Mouse (Mus musculus) cerebellum, postnatal 25 days (tissue): ENCODE data around the gene Sipa1l2.
"Not testable (repeated sequence)": the region's sequence is repeated elsewhere in the genome, so short reads cannot be mapped to it uniquely, and the experiment has no call there.

ENCODE experiments used
- DNase-seq, 2 experiments: peaks; one replicate each; pipeline ENCODE4 v3.0.0; 2021; ENCODE audit warnings: mixed read lengths in 2 of 2

The Sipa1l2 gene

GRCm38 (mm10) chr8:125533709-125534108 is 35.9 kb downstream of the Sipa1l2 start:
- DNase-seq: no peak

DNA sequence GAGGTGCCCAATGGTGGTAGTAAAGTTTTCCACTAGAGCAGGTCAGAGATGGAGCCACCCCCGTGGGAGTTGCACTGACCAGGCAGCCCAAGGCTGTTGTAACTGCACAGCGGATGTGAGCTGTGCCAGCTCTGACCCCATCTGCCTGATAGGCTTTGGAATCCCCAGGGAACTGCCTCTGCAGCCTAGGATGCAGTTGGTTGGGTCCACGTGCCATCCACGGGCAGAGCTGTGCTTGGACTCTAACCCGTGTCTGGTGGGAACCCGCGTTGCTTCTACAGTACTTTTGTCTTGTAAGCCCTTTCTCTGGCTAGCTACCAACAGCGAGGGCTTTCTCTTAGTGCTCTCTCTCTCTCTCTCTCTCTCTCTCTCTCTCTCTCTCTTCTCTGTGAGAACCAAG is 36.7 kb downstream of the Sipa1l2 start:
- no peak for DNase-seq

- DNase-seq: no peak
These were observed 37.4 kb downstream of the Sipa1l2 start for GRCm38 (mm10) chr8:125532177-125532576.

DNA sequence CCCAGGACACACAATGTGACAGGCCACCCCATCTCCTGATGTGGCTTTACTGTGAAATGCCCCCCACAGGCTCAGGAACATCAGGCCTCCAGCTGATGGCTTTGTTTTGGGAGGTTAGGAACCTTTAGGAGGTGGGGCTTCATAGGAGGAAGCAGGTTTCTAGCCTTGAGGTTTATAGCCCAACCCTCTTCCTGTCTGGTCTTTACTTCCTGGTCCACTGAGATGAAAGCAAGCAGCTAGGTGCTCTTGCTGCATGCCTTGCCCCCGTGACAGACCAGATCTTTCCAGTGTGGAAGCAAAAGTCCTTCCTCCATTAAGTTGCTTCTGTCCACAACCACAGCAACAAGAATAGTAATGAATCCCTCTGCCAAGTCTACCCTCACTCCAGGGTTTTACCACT is 38.0 kb downstream of the Sipa1l2 start:
- no peak for DNase-seq

DNA sequence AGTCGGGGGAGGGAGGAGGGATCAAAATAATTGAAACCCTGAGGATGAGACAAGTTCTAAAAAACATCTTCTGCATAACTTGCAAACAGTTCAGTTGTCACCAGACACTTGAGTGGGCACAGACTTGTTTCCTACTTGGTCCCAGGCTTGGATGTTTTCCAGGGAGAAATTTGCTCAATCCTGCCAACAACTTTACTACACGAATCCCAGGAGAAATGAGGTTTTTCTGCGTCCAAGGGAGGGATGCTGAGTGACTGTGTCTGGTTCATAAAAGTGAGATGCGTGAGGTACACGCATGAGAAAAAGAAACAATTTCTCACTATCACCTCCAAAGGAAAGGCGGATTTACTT is 38.5 kb downstream of the Sipa1l2 start:
- DNase-seq: no peak

DNA sequence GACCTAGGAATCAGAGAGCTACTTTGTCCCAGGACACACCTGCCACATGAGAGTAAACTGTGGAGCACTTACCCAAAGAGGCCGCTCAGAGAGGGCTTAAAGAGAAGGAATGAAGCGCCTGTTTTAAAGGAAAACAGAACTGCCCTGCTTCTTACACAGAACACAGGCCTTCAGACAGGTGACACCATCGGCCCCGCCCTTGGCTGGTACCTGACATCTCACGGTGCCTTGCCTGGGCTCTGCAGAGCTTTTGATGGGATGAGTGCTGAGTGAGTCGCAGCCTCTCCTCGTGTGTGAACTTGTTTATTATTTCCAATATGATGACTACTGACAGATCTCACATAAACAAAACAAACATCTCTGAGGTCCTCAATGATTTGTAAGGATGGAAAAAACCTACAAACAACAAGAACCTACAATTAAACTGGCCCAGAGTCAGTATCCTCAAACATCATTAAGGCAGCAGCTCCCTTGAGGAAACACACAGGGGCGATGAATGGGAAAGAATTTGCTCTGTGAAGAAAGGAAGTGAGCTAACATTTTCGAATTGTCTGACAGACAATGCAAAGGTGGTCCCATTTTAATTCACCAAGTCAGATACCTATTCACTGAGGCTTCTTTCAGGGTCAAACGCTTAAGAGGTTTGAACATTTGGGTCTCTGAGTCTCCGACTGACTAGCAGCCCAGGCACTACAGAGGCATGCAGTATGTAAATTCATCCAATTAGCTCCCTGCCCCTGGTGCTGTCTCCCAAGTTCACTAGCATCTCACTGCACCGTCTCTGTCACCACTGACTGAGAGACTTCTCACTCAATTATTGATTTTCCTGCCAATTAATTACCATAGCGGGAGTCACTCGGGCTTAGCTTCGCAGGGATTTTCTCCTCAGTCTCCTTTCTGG is 39.2 kb downstream of the Sipa1l2 start:
- DNase-seq: no peak

DNA sequence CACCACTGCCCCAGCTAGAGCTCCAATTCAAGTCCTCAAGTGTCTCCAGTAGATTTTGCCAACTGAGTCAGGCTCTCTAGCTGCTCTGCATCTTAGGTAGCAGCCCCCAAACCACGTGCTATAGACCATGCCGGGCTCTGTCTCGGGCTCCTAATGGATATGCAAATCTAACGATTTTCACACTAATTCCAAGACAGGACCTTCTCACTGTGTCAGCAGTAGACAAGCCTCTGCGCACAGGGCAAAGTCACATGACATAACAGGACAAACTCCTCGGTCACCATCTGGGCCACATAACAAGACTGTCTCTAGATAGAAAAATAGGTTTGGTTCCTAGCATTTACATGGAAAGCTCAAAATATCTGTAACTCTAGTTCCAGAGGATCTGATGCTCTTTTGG is 40.6 kb downstream of the Sipa1l2 start:
- DNase-seq: no peak

DNA sequence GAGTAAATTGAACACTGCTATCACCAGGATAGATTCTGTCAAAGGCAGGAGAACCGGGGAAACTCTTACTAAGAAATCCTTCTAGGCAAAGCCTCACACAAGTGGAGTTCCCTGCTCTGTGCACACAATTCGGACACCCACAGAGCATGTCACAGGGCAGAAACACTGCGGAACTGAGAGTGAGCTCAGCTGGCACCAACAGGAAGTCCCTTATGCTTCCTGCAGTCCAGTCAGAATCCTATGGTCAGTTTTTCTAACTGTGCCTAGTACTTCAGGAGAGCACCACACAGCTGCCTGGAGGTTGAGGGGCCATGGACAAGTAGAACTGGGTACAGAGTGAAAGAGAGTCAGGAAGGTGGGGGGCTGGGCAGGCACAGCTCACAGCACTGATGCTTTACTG is 41.7 kb downstream of the Sipa1l2 start:
- no peak for DNase-seq

DNA sequence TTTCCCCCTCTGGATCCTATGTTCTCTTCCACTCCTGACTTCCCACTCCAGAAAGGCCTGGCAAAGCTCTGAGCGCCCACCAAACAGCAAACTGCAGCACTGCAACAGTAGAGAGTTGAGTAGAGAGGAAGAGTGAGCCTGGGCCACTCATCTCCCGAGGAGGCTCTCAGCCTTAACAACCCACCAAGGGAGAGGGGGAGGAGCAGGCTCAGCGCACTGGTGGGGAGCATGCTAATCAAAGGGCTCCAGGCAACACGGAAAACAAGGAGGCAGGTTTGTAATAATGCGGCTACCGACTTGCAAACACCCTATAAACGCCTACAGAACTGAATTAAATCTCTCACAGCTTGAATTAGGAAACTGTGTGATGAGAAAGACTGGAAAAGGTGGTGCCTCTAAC is 42.6 kb downstream of the Sipa1l2 start:
- no peak for DNase-seq

- DNase-seq: no peak
These were observed 43.0 kb downstream of the Sipa1l2 start for GRCm38 (mm10) chr8:125526582-125526981.

DNA sequence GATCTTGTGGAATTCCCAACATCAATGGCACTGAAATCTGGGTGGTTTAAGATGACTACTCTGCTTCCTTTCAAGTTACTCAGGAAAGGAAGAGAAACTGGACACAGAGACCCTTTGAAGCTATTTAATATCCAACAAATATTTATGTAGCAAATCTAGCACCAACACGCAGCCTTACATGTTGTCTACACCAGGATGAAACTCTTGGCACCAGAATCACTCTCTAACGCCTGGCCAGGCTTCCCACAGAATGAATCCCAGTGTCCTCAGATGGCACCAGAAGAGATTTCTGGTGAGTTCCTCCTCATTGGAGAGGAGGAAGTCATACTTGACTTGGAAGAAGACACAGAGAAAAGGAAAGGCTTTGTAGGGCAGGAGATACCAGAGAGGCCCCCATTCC is 45.1 kb downstream of the Sipa1l2 start:
- DNase-seq: peak in 1 of 2 experiments; percentile 31

DNA sequence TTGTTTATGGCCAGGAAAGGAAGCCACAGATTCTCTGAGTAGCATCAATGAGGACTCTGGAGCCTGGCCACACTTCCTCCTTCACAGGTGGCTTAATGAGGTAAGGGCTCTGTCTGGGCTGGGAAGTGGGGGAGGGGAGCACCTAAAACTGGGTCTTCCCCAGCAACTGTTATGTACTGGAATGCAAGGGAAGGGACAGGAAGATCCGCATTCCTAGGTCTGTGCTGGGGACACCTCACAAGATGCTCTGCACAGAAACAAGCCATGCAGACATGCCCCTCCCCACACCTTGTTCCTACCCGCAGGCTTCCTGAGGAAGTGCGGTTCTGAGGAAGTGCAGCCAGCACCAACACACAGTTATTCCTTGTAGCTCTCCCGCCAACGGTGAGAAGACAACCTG is 46.4 kb downstream of the Sipa1l2 start:
- peak; percentile 48 to 70 for DNase-seq

DNA sequence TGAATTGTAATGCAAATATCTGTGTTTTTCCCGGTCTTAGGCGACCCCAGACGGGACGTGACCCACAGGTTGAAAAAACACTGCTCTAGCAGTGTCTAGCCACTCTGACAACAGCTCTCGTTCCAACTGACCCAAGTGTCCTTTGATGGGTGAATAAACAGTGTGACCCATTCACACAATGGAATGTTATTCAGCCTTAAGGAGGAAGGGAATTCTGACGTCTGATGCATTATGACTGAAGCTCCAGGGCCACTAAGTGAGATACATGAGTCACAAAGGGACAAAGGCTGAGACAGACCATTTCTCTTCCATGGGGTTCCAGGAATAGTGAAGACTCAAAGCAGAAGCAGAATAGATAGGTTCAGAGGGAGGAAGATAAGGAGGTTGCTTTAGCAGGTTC is 47.5 kb downstream of the Sipa1l2 start:
- DNase-seq: no peak

DNA sequence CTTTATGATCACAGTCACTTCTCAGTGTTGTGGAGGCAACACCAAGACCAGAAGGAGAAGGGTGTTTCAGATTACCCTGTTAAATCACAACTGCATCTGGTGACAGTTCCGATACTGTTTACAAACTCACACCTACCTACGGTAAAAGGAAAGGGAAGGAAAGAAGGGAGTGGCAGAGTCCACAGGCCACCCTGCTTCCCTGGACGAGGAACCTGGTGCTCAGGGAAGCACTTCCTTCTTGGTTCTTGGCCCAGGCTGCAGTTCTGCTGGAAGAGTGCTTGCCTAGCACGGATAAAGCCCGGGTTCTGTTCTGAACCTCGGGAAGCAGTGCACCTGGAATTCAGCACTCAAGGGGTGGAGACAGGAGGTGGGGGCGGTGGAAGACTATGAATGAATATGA is 48.5 kb downstream of the Sipa1l2 start:
- DNase-seq: no peak

- DNase-seq: not testable (repeated sequence)
These were observed 49.3 kb downstream of the Sipa1l2 start for GRCm38 (mm10) chr8:125520308-125520707.

DNA sequence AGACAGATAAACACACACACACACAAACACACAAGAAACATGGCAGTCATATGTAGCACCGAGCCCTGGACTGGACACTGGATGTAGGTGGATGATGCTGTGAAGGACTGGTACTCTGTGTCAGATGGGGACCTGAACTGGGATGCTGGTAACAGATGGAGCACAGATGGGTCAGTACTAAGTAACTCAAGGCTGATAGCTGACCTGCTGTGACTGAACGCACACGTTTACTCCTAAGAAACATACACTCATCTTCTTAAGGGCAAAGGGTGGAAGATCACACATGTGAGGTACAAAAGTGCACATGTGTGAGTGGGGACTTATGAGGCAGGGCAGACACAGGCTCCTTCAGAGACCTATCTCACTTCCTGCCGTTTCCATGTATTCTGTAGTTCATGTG is 50.7 kb downstream of the Sipa1l2 start:
- peak; percentile 64 to 69 for DNase-seq

- DNase-seq: peak in 1 of 2 experiments; percentile 46
These were observed 51.3 kb downstream of the Sipa1l2 start for GRCm38 (mm10) chr8:125518301-125518700.

- no peak for DNase-seq
These were observed 52.2 kb downstream of the Sipa1l2 start for GRCm38 (mm10) chr8:125517397-125517796.

- DNase-seq: no peak
These were observed 53.3 kb downstream of the Sipa1l2 start for GRCm38 (mm10) chr8:125516115-125516905.

- DNase-seq: peak in 1 of 2 experiments; percentile 55
These were observed 53.9 kb downstream of the Sipa1l2 start for GRCm38 (mm10) chr8:125515665-125516064.

DNA sequence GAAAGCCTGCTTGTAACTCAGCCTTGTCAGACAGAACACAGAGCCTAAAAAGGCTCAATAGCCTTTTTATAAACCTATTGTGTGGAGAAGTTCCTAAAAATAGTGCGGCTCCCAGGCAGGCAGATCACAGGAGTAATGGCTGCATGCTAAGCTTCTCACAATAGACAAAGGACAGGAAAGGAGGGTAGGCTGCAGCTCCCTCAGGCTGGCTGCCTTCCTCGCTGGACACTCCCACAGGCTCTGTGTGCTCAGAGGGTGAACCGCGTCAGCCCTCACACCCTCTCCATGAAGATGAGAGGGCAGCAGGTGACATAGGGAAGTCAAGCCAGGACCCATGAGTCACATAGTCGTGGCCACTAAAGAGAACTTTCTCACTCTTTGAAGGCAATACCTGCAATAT is 55.7 kb downstream of the Sipa1l2 start:
- DNase-seq: no peak

DNA sequence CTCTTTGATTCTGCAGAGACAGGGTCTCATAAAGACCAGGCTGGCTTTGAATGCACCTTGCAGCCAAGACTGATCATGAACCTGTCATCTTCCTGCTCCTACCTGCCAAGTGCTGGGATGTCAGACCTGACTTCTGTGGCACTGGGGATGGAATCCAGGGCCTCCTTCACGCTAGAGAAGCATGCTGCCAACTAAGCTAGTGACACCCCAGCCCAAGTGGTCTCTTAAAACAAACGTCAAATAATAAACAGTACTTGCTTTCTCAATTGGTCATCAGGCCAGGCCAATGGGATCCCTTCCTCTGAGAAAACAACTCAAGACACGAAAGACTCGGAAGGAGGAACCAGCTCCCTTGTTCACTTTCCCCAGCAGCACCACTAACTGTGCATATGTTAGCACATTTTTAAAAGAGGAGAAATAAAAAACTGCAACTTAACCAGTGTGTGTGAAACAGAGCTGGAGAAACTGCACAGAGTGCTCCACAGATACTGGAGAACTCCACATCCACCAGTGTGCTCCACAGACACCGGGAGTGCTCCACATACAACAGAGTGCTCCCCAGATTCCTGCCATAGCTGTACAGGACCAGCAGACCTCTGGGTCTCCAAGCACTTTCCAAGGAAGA is 56.3 kb downstream of the Sipa1l2 start:
- DNase-seq: no peak

GRCm38 (mm10) chr8:125512561-125512960 is 57.0 kb downstream of the Sipa1l2 start:
- no peak for DNase-seq
